Mouse (Mus musculus): ENCODE results near the gene Hist1h3b. TPM values are rescaled to one million over a fixed set of nuclear protein-coding genes. Genes with fewer than 3 reads are reported as not detected.
"Not testable (repeated sequence)": the region's sequence is repeated elsewhere in the genome, so short reads cannot be mapped to it uniquely, and the experiment has no call there.

Gene Hist1h3b
- polyA plus RNA-seq, 1 experiment from 2014 or later = 6.7 TPM

DNA sequence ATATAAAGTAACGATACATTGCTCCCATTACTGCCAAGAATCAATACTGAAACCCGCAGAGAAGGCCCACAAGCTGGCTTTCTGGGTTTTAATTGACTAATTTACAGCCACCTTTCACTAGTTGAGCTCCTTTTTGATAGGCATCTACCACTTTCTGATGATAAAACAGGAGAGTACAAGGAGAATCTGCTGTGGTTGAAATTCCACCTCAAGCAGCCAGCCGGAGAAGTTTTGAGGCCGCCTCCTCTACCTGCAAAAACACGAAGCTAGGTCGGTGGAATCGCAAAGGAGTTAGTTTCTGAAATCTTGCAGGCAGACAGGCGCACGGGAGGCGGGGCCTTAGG, 11.1 kb downstream of the Hist1h3b start:
- WGBS = 2% methylated on average over 10 of the region's 10 CpGs
- peaks cover 8 to 26% of the 10 kb centered on the region in 2 experiments for H3K4me1 ChIP-seq (ENCODE audit: control insufficient read depth in 2 of 2, insufficient read depth in 2 of 2, low read length in 2 of 2)
- H3K9me3 ChIP-seq (ENCODE audit: control insufficient read depth, low read length) = no peaks in the 10 kb centered on the region
- peak overlapping the region; percentile 83 to 95 for H3K27ac ChIP-seq (replicated peaks in 1 of 2; ENCODE audit: control insufficient read depth in 1 of 2, insufficient read depth in 1 of 2, low read depth in 2 of 2, low read length in 2 of 2)
- peak overlapping the region; percentile 50 to 69 for H3K4me3 ChIP-seq (ENCODE audit: control insufficient read depth in 1 of 2, insufficient read depth in 1 of 2, low read depth in 1 of 2, low read length in 2 of 2)
- no peaks in the 10 kb centered on the region for H3K36me3 ChIP-seq (ENCODE audit: control insufficient read depth, insufficient read depth, low read length)
- no peak for ATAC-seq (ENCODE audit: insufficient number of reproducible peaks, insufficient read depth, low FRiP score, low read depth)
- peak overlapping the region; percentile 90 for H3K4me2 ChIP-seq (ENCODE audit: low read length)
- H3K27me3 ChIP-seq (ENCODE audit: control insufficient read depth, insufficient read depth, low read length) = no peaks in the 10 kb centered on the region
- H3K9ac ChIP-seq (ENCODE audit: low read length) = peak overlapping the region; percentile 77

DNA sequence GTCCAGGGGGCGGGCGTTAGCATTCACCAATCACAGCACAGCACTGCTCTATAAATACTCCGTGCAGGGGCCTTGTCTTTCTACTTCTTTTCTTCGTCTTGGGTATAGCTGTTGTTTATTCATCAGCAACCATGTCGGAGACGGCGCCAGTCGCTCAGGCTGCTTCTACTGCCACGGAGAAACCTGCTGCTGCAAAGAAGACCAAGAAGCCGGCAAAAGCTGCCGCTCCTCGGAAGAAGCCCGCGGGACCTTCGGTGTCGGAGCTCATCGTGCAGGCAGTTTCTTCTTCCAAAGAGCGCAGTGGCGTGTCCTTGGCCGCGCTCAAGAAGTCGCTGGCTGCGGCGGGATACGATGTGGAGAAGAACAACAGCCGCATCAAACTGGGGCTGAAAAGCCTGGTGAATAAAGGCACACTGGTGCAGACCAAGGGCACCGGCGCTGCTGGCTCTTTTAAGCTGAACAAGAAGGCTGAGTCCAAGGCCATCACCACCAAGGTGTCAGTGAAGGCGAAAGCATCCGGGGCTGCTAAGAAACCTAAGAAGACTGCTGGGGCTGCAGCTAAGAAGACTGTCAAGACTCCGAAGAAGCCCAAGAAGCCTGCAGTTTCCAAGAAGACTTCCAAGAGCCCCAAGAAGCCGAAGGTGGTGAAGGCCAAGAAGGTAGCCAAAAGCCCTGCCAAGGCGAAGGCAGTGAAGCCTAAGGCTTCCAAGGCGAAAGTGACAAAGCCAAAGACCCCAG, 11.7 kb downstream of the Hist1h3b start, which contains the start of gene Hist1h1a:
Gene Hist1h1a (plus strand): TSS at position 81 of the 738 bp plus-strand sequence.
- H3K4me1 ChIP-seq (ENCODE audit: control insufficient read depth in 2 of 2, insufficient read depth in 2 of 2, low read length in 2 of 2) = peaks cover 10 to 27% of the 10 kb centered on the region in 2 experiments
- H3K27ac ChIP-seq (replicated peaks in 1 of 2; ENCODE audit: control insufficient read depth in 1 of 2, insufficient read depth in 1 of 2, low read depth in 2 of 2, low read length in 2 of 2) = peak within 1 kb of the TSS; percentile 89 to 95
- peak within 1 kb of the TSS; percentile 77 for H3K9ac ChIP-seq (ENCODE audit: low read length)
- no peaks in the 10 kb centered on the region for H3K36me3 ChIP-seq (ENCODE audit: control insufficient read depth, insufficient read depth, low read length)
- H3K4me3 ChIP-seq (ENCODE audit: control insufficient read depth in 1 of 2, insufficient read depth in 1 of 2, low read depth in 1 of 2, low read length in 2 of 2) = peak within 1 kb of the TSS; percentile 50 to 69
- WGBS = 3% methylated on average over 34 of the region's 34 CpGs
- H3K9me3 ChIP-seq (ENCODE audit: control insufficient read depth, low read length) = no peaks in the 10 kb centered on the region
- no peaks in the 10 kb centered on the region for H3K27me3 ChIP-seq (ENCODE audit: control insufficient read depth, insufficient read depth, low read length)
- H3K4me2 ChIP-seq (ENCODE audit: low read length) = peak within 1 kb of the TSS; percentile 90
- ATAC-seq (ENCODE audit: insufficient number of reproducible peaks, insufficient read depth, low FRiP score, low read depth) = peak; percentile 57

DNA sequence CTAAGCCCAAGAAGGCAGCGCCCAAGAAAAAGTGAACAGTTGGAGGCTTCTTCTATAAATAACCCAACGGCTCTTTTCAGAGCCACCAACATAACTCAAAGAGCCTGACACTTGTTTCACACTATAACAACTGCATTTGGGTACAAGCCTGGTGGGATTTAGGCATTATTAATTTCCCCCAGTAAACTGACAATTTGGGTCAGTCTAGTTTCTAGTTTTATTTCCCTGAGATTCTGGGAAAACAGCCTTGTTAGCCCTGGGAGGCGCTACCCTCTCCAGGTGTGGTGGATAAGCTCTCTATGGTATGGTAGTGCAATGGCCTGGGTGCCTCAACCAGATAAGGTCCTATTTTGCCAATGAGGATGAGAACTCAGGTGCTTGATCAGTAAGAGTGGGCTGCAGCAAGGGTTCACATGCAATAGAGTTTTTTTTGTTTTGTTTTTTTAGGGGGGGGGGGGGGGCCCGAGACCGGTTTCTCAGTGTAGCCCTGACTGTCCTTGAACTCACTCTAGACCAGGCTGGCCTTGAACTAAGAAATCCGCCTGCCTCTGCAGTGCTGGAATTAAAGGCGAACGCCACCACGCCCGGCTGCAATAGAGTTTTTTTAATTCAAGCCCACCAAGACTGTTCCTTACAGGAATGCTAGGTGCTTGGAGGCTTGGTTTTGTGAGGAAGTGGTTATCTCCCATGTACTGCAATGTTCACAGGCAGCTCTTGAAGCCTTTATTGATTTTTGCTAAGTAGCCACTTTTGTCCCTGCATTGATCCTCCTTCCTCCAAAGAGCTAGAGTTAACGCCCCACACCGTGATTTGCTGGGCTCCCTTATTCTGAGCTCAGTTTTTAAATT, 12.5 kb downstream of the Hist1h3b start:
- peak overlapping the region; percentile 50 to 69 for H3K4me3 ChIP-seq (ENCODE audit: control insufficient read depth in 1 of 2, insufficient read depth in 1 of 2, low read depth in 1 of 2, low read length in 2 of 2)
- H3K9me3 ChIP-seq (ENCODE audit: control insufficient read depth, low read length) = no peaks in the 10 kb centered on the region
- no peak for ATAC-seq (ENCODE audit: insufficient number of reproducible peaks, insufficient read depth, low FRiP score, low read depth)
- H3K27ac ChIP-seq (replicated peaks in 1 of 2; ENCODE audit: control insufficient read depth in 1 of 2, insufficient read depth in 1 of 2, low read depth in 2 of 2, low read length in 2 of 2) = peak overlapping the region; percentile 89 to 95
- peak overlapping the region; percentile 77 for H3K9ac ChIP-seq (ENCODE audit: low read length)
- peaks cover 11 to 29% of the 10 kb centered on the region in 2 experiments for H3K4me1 ChIP-seq (ENCODE audit: control insufficient read depth in 2 of 2, insufficient read depth in 2 of 2, low read length in 2 of 2)
- H3K4me2 ChIP-seq (ENCODE audit: low read length) = peak overlapping the region; percentile 90
- WGBS = 44% methylated on average over 12 of the region's 12 CpGs
- no peaks in the 10 kb centered on the region for H3K27me3 ChIP-seq (ENCODE audit: control insufficient read depth, insufficient read depth, low read length)
- H3K36me3 ChIP-seq (ENCODE audit: control insufficient read depth, insufficient read depth, low read length) = no peaks in the 10 kb centered on the region

DNA sequence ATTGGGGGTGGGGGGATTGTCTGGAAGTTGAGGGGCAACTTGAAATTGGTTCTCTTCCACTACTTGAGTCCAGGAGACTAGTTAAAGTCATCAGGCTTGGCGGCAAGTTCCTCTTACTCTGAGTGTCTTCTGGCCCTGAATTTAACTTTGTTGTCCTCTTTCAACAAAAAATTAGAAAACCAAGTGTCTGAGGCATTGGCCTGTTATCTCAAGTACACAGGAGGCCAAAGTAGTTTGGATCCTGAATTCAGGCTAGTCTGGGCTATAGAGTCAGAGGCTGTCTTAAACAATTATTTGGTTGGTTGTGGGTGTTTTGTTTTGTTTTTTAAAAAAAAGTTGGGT, 13.1 kb downstream of the Hist1h3b start:
- no peak for ATAC-seq (ENCODE audit: insufficient number of reproducible peaks, insufficient read depth, low FRiP score, low read depth)
- no peaks in the 10 kb centered on the region for H3K27me3 ChIP-seq (ENCODE audit: control insufficient read depth, insufficient read depth, low read length)
- H3K9me3 ChIP-seq (ENCODE audit: control insufficient read depth, low read length) = no peaks in the 10 kb centered on the region
- H3K4me3 ChIP-seq (ENCODE audit: control insufficient read depth in 1 of 2, insufficient read depth in 1 of 2, low read depth in 1 of 2, low read length in 2 of 2) = no peak overlapping the region
- no peaks in the 10 kb centered on the region for H3K36me3 ChIP-seq (ENCODE audit: control insufficient read depth, insufficient read depth, low read length)
- H3K4me1 ChIP-seq (ENCODE audit: control insufficient read depth in 2 of 2, insufficient read depth in 2 of 2, low read length in 2 of 2) = peaks cover 11 to 27% of the 10 kb centered on the region in 2 experiments
- WGBS = 71% methylated on average over 1 of the region's 1 CpGs
- no peak overlapping the region for H3K27ac ChIP-seq (replicated peaks in 1 of 2; ENCODE audit: control insufficient read depth in 1 of 2, insufficient read depth in 1 of 2, low read depth in 2 of 2, low read length in 2 of 2)
- no peak overlapping the region for H3K9ac ChIP-seq (ENCODE audit: low read length)
- no peak overlapping the region for H3K4me2 ChIP-seq (ENCODE audit: low read length)

DNA sequence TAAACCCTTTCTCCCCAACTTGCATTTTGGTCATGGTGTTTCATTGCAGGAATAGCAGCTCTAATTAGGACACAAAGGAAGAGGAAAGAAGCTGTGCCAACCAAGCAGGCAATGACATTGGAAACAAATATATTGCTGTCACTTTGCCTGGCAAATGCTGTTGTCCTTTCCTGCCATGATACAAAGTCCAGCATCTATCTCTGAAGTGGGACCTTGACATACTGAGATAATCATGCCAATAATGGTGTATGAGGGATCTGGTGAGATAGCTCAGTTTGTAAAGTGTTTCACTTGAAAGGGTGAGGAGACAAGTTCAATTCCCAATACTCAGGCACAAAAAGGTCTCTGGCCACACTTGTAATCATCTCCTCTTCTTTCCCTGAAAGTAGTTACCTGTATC, 14.7 kb downstream of the Hist1h3b start:
- ATAC-seq (ENCODE audit: insufficient number of reproducible peaks, insufficient read depth, low FRiP score, low read depth) = no peak
- no peak overlapping the region for H3K4me3 ChIP-seq (ENCODE audit: control insufficient read depth in 1 of 2, insufficient read depth in 1 of 2, low read depth in 1 of 2, low read length in 2 of 2)
- H3K4me1 ChIP-seq (ENCODE audit: control insufficient read depth in 2 of 2, insufficient read depth in 2 of 2, low read length in 2 of 2) = peaks cover 11 to 20% of the 10 kb centered on the region in 2 experiments
- no peak overlapping the region for H3K27ac ChIP-seq (replicated peaks in 1 of 2; ENCODE audit: control insufficient read depth in 1 of 2, insufficient read depth in 1 of 2, low read depth in 2 of 2, low read length in 2 of 2)
- H3K9me3 ChIP-seq (ENCODE audit: control insufficient read depth, low read length) = no peaks in the 10 kb centered on the region
- no peak overlapping the region for H3K9ac ChIP-seq (ENCODE audit: low read length)
- no peak overlapping the region for H3K4me2 ChIP-seq (ENCODE audit: low read length)
- no peaks in the 10 kb centered on the region for H3K27me3 ChIP-seq (ENCODE audit: control insufficient read depth, insufficient read depth, low read length)
- H3K36me3 ChIP-seq (ENCODE audit: control insufficient read depth, insufficient read depth, low read length) = no peaks in the 10 kb centered on the region

DNA sequence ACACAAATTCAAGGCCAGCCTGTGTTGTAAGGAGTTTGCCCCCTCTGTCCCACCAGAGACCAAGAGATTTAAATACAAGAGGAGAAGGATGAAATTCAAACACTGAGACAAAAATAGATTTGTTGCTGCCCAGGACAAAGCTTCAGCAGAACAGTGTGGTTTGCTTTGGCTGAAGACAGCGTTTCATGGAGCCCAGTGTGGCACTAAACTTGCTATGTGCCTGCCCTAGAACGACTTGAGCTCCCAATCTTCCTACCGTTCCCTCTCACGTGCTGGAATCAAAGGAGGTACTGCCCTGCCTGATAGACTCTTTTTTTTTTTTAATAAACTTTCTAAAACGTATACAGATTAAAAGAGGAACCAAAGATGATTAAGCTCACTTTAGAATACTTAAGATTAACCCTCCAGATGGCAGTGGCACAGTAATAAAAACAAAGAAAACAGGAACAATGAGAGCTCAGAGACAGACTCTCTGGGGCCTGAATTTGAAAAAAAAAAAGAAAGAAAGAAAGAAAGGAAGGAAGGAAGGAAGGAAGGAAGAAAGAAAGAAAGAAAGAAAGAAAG, 16.8 kb downstream of the Hist1h3b start:
- no peak for ATAC-seq (ENCODE audit: insufficient number of reproducible peaks, insufficient read depth, low FRiP score, low read depth)
- 43% methylated on average over 5 of the region's 5 CpGs for WGBS
- H3K27ac ChIP-seq (replicated peaks in 1 of 2; ENCODE audit: control insufficient read depth in 1 of 2, insufficient read depth in 1 of 2, low read depth in 2 of 2, low read length in 2 of 2) = no peak overlapping the region
- no peak overlapping the region for H3K4me2 ChIP-seq (ENCODE audit: low read length)
- H3K4me3 ChIP-seq (ENCODE audit: control insufficient read depth in 1 of 2, insufficient read depth in 1 of 2, low read depth in 1 of 2, low read length in 2 of 2) = no peak overlapping the region
- no peak overlapping the region for H3K9ac ChIP-seq (ENCODE audit: low read length)
- no peaks in the 10 kb centered on the region for H3K27me3 ChIP-seq (ENCODE audit: control insufficient read depth, insufficient read depth, low read length)
- H3K4me1 ChIP-seq (ENCODE audit: control insufficient read depth in 2 of 2, insufficient read depth in 2 of 2, low read length in 2 of 2) = peaks cover 14 to 16% of the 10 kb centered on the region in 2 experiments
- no peaks in the 10 kb centered on the region for H3K9me3 ChIP-seq (ENCODE audit: control insufficient read depth, low read length)
- H3K36me3 ChIP-seq (ENCODE audit: control insufficient read depth, insufficient read depth, low read length) = no peaks in the 10 kb centered on the region

DNA sequence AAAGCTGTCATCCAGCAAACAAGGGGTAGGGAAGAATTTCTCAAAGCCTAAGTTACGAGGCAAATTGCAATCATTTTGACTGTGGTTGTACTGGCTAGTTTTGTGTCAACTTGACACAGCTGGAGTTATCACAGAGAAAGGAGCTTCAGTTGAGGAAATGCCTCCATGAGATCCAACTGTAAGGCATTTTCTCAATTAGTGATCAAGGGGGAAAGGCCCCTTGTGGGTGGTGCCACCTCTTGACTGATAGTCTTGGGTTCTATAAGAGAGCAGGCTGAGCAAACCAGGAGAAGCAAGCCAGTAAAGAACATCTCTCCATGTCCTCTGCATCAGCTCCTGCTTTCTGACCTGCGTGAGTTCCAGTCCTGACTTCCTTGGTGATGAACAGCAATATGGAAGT, 17.5 kb downstream of the Hist1h3b start, which contains the start of gene Trim38:
Gene Trim38 (plus strand): TSS at position 301 of the 400 bp plus-strand sequence.
- H3K4me2 ChIP-seq (ENCODE audit: low read length); H3K27me3 ChIP-seq (ENCODE audit: control insufficient read depth, insufficient read depth, low read length); H3K9me3 ChIP-seq (ENCODE audit: control insufficient read depth, low read length); ATAC-seq (ENCODE audit: insufficient number of reproducible peaks, insufficient read depth, low FRiP score, low read depth); H3K4me3 ChIP-seq (ENCODE audit: control insufficient read depth in 1 of 2, insufficient read depth in 1 of 2, low read depth in 1 of 2, low read length in 2 of 2); H3K36me3 ChIP-seq (ENCODE audit: control insufficient read depth, insufficient read depth, low read length); H3K9ac ChIP-seq (ENCODE audit: low read length); H3K27ac ChIP-seq (replicated peaks in 1 of 2; ENCODE audit: control insufficient read depth in 1 of 2, insufficient read depth in 1 of 2, low read depth in 2 of 2, low read length in 2 of 2): not testable (repeated sequence)
- 91% methylated on average over 2 of the region's 2 CpGs for WGBS
- peaks cover 7 to 10% of the 10 kb centered on the region in 2 experiments; a peak in 3 of 4 replicates for H3K4me1 ChIP-seq (ENCODE audit: control insufficient read depth in 2 of 2, insufficient read depth in 2 of 2, low read length in 2 of 2)

All from heart, embryonic 14.5 days (tissue).